Mouse (Mus musculus) retina, postnatal 1 day (tissue): ENCODE measurements around the gene Tgfa.
A peak's percentile ranks its signal among the peaks of the same experiment; 100 is the strongest.

Experiments used
- DNase-seq: peaks from one replicate; pipeline ENCODE4 v3.0.0-alpha.2; 2012

Gene Tgfa

DNA sequence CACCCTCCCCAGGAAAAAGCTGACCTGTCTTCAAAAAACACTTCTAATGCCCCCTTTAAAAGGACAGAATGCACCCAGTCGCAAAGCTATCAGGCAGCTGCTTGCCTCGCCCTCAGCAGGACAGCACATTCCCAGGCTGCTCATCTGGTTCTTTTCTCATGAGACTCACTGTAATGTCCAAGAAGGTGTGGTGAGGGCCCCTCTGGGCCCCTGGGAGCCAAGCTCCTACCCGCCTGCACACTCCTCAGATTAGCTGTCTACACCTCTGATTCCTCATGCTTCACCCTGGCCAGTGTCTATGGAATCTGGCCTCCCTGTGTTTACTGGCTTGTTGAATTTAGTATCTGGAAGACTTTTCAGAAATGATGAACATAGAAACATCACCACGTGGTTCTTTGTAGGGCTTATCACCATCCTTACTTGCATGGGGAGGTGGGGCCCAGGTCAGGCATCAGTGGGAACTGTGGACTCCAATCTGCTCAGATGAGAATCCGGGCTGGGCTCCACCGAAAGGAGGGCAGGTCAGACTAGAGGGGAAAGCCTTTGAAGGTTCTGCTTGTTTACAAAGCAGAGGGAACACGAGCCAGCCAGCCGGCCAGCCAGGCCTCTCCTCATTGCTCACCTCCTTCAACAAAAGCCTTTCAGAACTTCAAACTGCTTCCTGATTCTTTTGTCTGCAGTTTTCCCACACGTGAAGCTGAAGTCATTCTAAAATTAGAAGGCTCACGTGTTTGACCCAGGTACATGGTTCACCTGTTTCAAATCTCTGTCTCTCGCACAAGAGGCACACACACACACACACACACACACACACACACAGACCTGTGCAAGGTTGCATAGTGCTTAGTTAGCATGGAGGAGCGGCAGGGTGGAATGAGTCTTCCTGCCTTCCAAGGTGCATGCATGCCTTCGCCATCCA, 38.7 kb downstream of the Tgfa start:
- DNase-seq, result no peak

DNA sequence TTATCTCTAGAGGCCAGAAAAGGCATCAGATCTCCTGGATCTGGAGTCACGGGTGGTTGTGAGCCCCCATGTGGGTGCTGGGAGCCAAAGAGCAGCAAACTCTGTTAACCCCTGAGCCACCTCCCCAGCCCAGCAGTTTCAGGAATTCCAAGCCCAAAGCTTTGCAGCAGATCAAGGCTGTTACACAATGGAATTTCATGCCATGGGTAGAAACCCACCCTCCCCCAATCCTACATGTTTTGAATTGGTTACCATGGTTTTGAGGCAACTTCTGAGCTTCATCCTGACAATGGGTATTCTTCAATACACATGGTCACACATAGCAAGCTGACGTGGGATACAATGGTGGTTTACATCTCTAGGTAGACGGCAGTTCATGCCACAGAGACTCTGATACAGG, 49.8 kb downstream of the Tgfa start:
- no peak for DNase-seq

DNA sequence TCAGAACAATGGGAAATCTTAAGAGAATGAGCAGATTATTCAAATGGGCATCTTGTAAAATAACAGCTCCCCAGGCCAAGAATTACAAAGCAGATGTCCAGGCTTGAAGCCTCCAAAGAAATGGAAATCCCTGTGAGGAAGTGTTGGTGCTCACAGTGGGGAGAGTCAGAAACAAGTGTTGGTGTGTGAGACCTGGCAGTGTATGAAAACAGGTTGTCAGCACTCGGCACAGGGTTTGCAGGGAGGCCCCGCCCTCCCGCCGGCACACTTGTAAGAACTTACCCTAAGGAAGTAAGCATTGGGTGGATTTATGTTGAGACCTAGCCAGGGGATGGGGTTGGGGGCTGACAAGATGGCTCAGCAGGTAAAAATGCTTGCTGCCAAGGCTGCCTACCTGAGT, 50.9 kb downstream of the Tgfa start:
- no peak for DNase-seq

DNA sequence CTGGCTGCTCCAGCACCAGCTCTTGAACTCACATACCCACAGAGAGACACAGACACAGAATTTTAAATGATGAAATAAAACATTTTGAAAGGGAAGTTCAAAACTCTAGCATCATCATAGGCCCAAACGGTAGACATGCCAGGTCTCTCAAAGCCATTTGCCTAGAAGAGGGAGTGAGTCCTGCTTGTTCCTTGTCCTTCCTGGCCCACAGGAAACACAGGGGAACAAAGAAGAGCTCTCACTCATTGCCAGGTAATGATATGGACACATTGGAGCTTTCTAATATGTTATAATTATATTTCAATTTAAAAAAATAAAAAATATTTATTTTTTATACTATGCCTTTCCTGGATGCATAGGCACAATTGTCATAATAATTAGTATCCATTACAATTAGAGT, 53.5 kb downstream of the Tgfa start:
- no peak for DNase-seq

DNA sequence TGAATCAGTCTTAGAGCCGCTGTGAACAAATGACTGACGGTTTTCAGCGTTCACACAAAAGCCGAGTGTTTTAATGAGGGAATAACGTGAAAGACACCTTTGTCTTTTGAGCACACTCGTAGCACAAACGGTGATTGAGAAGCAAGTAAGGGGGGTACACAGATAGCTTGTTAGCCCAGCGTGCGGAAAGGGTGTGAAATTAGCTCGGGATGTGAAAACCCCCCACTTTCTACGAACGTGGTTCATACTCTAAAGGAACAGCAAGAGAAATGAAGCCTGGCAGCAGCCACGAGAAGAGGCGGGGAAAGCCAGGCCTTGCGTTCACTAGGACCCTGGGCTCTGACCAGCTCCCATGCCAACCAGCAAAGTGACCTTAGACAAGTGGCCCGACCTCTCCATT, 54.0 kb downstream of the Tgfa start:
- DNase-seq, result peak; percentile 60

DNA sequence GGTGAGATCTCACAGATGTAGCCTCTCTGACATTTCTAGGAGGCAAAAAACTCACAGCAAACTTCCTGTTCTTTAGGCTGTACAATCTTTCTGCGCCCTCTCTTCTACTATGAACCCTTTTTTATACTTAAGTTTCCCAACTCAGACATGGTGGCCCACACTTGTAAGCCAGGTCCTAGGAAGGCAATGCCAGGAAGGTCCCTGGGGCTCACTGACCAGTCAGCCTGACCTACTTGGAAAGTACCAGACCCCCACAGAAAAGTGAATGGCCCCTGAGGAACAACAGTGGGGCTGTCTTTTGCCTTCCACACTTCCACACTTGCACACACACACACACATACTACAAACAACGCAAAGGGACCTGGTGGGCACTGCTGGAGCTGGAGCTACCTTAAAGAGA, 55.2 kb downstream of the Tgfa start:
- no peak for DNase-seq

DNA sequence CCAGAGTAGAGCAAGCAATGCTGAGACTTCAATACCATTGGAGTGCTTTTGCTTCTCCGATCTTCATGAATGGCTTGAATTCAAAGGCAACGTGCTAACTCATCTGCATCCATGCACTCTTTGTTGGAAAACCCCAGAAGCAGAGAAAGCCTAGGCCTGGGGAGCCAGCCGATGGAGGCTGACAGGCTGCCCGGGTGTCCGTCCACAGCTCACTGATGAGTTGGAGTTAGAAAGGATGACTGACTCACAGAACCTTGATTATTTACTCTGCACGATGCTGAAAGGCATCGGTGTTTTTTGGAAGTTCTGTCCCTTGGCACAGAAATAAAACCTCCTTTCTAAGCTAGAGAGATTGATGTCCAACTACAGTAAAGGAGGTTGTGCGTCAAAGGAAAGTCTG, 55.8 kb downstream of the Tgfa start:
- no peak for DNase-seq

DNA sequence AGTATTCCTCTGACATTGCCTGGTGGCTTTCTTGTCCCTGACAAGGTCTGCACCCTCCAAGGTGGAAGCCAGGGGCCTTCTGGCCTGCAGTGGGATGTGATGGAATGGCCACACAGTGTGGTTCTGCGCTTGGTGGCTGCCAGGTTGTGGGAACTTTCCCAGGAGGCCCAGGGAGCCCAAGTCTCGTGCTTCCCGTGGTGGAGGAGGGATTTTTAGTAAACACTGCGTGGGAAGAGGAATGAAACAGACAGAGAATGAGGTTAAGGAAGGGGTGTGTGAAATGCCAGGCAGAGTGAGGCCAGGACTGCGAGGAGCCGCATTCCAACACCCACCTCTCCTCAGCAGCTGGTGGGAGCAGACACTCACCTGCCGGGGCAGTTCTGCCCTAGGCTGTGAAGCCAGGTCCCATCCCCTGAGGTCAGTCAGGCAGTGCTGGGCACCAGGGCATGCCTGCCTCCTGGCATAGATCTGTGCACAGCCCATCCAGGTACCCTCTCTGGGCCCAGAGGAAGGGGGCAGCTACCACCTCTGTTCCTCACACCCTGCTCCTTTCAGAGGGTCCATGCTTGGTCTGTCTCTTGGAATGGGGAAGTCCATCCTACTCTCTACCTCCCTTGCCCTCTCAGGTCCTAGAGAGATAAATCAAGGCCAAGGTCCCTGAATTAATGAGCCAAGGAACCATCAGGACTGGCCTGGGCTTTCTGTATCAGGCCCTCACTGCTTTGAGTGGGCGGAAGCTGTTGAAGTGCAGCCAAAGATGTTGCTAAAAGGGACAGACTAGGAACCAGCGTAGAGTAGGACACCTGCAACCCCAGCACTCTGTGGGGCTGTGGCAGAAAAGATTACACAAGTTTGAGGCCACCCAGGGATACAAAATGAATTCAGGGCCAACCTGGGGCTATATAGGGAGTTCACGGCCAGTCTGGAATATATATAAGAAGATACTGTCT, 57.4 kb downstream of the Tgfa start:
- DNase-seq, result no peak

DNA sequence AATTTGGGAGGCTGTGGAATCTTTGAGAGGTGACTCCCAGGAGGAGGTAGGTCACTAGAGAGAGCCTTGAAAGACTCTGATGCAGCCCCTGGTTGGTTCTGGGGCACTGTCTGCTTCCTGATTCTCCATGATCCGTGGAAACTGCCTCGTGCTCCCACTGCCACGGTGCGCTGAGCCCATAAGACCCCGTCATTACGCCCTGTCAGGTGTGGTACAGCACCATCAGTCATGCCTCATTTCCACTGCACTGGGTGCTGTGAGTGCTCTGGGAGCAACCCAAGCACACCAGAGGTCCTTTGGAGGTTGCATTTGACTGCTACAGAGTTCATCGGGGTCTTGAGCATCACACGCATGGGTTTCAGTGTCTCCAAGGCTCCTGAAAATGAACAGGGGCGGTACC, 60.9 kb downstream of the Tgfa start:
- no peak for DNase-seq

DNA sequence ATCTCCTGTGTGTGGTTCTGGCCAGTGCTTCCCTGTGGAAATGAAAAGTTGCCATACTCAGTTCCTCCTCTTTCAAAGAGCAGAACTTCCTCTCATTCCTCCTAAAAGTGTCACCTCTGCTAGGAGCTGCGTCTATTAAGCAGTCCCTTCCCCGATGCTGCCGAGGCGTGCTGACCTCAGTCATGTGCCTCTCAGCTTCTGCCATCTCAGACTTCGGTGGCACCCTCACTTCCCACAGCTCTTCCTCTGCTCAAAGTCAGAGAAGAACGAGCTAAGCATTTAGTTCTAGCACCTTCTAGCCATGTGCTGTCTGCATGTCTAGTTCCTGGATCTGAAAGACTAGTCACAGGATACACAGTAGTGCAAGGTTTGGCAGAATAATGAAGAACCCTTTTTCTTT, 64.2 kb downstream of the Tgfa start:
- DNase-seq, result no peak

DNA sequence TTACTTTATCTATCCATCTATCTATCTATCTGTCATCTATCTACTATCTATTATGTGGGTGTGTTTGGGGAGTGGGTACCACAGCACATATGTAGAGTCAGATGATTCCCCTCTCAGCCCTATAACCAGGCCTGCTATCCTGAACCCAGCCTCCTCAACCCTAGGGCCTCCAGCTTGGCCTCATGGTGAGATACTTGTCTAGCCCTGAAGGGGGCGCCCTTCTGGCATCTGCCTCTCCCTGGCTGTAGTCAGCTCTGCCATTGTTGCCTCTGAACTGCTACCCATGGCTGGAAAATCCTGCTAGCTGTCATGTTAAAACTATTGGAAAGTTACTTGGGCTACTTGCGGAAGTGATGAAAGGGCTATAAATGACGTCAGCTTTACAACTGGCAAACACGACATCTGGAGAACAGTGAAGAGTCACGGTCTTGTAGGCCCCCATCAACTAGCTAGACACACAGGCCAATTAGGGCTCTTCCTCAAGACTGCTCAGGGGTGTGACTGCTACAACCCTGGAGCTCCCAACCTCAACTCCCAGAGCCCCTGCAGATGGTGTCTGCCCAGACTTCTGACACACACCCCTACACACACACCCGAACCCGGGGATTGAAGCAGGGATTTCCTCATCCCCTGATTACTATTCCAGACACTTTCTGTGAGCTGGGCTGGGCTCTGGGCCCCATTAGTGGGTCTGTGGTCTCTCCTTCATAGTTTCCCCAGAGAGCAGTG, 65.5 kb downstream of the Tgfa start:
- no peak for DNase-seq

DNA sequence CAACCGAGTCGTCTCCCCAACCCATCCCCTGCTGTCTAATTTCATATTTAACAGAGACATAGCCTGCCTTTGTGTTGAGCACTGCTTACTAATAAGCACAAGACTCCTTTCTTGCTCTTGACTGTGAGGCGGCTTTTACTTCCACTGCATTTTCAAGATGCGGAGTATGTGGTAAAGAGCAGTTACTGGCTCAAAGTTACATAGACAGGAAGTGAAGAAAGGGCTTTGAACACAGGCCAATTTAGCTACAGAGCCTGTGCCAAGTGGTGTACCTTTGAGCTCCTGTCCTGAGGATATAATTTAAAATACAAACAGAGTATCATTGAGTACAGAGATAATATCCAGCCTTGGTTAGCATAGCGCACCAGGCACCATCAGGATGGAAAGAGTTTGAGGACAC, 71.8 kb downstream of the Tgfa start:
- DNase-seq, result no peak

DNA sequence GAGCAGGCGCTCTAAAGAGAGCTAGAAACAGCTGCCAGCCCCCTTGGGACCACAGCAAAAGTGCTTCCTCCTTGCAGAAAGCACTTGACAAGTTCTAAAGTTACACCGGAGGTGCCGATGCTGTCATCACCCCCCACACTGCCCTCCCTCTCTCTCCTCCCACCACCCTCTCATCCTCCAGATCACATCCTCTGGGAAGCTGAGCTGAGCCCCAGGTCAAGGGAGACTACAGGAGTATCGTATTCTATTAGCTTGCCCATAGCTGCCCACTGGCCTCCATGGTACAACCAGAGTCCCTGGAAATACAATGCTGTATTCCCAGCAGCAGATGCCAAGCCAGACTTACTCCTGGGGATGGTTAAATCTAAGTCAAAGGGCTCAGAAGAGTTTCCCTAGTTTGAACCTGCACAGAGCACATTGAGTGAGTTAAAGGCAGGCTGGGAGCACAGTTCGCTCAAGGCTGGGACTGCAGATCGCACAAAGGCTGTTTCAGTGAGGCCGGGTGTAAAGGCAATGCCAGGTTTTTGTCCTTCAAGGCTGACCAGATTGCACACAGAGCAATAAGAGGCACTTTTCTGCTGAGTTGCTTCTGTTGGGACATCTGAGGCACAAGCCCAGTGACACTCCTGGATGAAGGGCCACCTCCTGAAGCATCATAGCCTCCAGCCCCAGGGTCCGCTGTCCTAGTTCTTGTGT, 75.5 kb downstream of the Tgfa start:
- DNase-seq, result no peak

DNA sequence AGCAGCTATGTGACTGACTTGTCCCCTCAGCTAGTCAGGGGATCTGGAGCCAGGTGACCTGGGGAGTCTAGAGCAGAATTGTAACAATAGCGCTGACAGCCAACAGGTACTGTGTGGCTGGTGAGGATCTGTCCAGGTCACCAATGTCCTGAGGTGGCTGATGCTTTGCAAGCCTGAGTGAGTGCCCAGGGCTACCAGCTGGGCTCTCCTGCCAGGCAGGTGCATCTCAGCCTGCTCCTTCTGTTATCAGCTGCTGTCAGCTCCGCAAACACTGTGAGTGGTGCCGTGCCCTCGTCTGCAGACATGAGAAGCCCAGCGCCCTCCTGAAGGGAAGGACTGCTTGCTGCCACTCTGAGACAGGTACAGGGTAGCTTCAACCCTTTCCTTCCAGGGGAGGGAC, 76.1 kb downstream of the Tgfa start:
- no peak for DNase-seq

DNA sequence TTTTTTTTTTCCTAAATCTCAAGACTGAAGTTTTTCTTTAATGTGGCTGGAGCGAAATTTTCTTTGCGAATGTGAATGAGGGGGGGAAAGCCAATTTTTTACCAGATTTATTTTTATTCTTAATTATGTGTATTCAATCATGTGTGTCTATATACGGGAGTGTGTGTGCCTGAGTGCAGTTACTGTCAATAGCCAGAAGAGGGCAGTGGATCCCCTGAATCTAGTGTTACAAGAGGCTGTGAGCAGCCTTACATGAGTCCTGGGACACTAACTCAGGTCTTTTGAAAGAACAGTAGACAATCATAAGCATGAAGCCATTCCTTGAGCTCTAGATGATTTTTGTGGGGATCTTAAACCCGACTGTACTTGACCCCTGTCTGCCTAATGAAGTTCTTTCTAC, 80.7 kb downstream of the Tgfa start:
- no peak for DNase-seq

DNA sequence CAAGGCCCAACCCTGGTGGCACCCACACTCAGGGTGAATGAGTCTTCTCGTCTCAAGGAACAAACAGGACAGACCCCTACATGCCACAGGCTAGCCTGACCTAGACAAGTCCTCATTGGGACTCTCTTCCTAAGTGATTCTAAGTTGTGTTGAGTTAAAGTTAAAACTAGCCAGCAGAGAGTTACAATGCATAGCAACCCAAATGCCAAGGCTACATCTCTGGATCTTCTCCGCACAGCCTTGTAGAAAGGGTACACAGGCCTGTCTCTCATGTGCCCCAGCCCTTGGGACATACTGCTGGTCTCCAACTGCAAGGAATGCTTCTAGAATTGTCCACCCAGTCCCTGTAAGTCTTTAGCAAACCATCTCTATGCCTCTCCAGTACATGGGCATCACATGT, 81.8 kb downstream of the Tgfa start:
- DNase-seq, result no peak

DNA sequence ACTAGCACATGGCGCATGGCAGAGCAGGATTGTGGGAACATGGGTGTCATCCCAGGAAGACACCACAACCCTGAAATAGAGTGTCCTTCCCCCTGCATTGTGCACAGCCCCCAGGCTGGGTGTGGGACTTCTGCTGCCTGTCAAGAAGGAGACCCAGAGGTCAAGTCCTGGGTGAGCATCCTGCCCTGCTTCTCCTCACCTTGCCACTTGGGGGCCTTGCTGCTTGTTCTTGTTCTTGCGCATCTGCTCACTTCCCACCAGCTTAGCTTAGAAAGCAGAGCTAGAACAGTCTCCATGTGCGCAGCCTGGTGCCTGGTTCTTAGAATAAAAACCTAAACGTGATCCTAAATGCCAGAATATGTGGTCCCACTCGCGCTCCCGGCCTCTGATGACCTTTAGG, 82.6 kb downstream of the Tgfa start:
- DNase-seq, result no peak

DNA sequence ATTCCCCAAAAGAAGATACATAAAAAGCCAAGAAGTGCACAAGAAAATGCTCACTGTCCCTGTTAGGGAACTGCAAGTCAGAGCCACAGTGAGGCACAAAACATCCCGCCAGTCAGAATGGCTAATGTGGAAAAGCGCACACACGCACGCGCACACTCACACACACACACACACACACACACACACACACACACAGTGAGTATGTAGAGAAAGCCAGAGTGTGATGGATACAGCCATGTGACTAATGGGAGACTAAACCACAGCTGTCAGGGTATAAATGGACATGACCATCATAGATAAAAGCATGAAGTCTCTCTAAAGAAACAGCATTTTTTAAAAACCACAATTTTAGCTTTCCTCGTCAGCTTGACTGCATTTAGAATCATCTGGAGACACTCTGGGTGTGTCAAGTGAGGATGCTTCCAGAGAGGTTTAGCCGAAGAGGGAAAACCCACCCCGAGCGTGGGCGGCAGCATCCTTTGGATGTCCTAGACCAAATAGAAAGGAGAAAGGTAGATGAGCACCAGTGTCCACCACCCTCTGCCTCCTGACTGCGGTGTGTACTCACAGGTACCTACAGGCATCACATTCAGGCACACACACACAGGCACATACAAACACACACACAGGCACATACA, 86.7 kb downstream of the Tgfa start:
- DNase-seq, result no peak

DNA sequence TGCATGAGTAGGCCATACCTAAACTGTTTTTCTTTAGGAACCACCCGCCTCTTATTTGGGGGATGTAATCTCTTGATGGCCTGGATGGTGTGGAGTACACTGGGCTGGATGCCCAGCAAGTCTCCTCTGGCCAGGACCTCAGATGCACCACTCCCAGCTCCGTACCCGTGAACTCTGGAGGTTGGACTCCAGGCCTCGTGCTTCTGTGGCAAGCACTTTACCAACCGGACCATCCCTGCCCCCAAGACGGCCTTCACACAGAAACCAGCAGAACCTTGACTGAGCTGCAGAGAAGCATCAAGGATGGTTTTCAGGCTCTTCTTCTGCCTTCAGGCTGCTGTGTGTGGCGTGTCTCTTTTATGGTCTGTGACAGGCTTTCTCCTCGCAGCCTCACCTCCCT, 98.3 kb downstream of the Tgfa start:
- no peak for DNase-seq

DNA sequence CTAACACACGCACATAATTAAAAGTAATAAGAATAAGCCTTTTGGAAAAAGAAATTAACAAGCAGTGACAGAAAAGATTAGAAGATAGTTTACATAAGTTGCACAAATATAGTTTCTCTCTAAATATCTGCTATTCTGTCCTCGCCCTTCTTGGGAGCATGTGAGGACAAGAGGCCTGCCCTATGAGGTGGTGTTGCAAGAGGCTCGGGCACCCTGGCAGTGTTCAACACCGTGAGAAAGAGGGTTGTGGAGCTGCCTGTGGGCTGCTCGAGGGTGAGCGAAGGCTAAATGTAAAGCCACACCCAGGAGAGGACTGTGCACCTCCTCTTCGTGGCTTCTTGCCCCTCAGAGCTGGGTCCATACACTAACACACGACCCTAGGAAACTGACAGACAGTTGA, 100.4 kb downstream of the Tgfa start:
- no peak for DNase-seq

DNA sequence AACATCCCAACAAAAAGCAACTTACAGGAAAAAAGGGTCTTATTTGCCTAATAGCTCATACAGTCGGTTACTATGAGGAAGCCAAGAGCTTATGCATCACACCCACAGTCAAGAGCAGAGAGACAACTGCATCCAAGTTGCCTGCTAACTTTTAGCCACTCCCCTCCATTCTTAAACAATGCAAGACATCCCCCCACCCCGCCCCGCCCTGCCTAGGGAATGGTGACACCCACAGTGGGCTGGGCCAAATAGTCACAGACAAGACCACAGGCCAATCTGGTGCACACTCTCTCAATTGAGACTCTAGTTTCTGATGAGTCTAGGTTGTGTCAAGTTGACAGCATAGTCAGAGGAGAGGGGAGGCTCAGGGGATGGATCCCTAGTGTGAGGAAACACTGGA, 101.1 kb downstream of the Tgfa start:
- no peak for DNase-seq

DNA sequence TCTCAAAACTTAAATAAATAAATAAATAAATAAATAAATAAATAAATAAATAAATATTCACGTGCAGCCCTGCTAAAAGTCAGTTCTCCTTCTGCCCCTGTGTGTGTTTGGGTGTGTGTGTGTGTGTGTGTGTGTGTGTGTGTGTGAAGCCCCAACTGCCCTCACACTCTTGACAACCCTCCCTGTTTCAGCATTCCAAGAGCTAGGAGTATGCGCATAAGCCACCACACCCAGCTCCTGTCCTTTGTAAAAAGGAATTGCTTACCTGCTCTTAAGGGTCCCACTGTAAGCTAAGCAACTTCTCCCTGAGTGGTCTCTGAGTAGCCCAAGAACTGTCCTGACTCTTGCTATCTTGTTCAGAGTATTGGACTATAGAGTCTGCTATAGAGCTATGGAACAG, 101.9 kb downstream of the Tgfa start:
- no peak for DNase-seq
